Mouse (Mus musculus): ENCODE data around the gene Gm10306.

Gene Gm10306

DNA sequence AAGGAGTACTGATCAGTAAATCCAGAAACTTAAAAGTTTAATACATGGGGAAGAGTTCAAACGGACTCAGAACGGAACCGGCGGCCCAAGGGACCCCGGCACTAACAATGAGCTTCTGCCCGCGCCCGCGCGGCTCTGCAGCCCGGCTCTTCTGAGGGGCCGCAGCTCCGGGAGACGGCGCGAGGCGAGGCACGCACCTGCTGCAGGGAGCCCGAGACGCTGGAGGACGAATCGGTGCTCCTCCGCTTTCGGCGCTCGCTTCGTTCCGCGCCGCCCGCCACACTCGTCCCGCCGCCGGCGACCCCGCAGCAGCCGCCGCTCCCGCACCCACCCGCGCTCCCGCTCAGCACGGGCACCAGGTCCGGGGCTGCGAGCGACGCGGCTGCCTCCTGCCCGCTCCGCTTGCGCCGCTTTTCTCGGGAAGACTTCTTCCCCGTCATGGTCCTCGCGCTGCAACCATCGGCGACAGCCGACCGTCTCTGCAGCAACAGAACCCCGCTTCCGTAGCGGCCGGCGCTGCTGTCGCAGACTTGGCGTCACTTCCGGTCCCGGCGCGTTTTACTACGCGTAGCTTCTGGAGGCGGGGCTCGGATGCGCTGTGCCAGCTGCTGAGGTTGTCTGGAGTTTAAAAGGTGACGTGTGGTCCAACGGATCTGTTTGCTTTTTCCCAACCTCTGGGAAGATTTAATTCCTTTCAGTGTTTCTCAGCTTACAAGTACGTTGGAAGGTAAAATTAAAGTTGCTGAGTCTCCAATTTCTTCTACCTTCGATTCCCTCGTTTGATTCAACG is at the start of gene Gm10306, which contains the start of gene Caap1:
Gene Gm10306 (plus strand): TSS at position 282 of the 790 bp plus-strand sequence.
Gene Caap1 (minus strand): TSS at position 532 of the 790 bp plus-strand sequence.
- DNase-seq (ENCODE audit: low read depth, low spot score) = peak; percentile 95

DNA sequence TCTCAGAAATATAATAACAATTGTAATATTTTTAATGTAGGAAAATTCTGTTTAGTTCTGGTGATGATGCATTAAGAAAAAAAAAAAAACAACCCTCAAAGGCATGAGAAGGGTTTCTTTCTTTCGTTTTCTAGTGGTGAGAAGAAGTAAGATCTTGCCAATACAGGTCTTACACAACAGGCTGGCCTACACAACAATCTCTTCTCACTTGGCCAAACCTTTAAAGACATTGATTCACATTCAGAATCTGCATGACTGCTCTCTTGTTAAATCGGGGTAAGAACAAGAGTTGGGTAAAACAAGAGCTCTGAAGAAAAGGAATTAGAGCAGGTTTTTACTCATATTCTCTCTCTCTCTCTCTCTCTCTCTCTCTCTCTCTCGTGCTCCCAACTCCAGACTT is 41.0 kb upstream of the Gm10306 start:
- DNase-seq (ENCODE audit: low read depth, low spot score) = no peak

GRCm38 (mm10) chr4:94517631-94518030 is 38.7 kb upstream of the Gm10306 start:
- DNase-seq (ENCODE audit: low read depth, low spot score) = peak; percentile 45

GRCm38 (mm10) chr4:94523321-94523720 is 33.0 kb upstream of the Gm10306 start:
- DNase-seq (ENCODE audit: low read depth, low spot score) = peak; percentile 10

- DNase-seq (ENCODE audit: low read depth, low spot score) = no peak
Measured at GRCm38 (mm10) chr4:94529448-94529847, 26.9 kb upstream of the Gm10306 start.

- DNase-seq (ENCODE audit: low read depth, low spot score) = no peak
Measured at GRCm38 (mm10) chr4:94533205-94533604, 23.1 kb upstream of the Gm10306 start.

- DNase-seq (ENCODE audit: low read depth, low spot score) = no peak
Measured at GRCm38 (mm10) chr4:94543041-94543440, 13.3 kb upstream of the Gm10306 start.

GRCm38 (mm10) chr4:94544321-94544720 is 12.0 kb upstream of the Gm10306 start:
- DNase-seq (ENCODE audit: low read depth, low spot score) = no peak

GRCm38 (mm10) chr4:94554955-94555494 is 1.3 kb upstream of the Gm10306 start:
- no peak for DNase-seq (ENCODE audit: low read depth, low spot score)

GRCm38 (mm10) chr4:94557145-94557544 is 799 bp downstream of the Gm10306 start:
- DNase-seq (ENCODE audit: low read depth, low spot score) = no peak

DNA sequence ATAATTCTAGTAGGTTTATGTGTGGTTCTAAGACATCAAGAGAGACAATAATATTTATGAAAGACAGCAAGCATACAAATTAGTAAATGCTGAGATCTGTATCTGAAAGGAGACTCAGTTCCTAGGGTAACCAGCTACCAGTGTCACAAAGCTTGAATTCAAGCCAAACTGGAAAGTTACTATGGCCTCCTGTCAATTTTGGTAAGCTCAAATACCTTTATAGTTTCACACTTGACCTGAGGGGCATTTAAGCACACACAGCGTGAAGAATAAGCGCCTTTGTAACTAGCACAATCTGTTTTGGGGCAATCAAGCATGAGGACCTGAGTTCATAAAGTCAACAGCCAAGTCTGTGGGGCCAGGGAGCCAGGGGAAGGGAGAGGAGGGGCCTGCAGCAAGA is 2.9 kb downstream of the Gm10306 start:
- no peak for DNase-seq (ENCODE audit: low read depth, low spot score)

- DNase-seq (ENCODE audit: low read depth, low spot score) = no peak
Measured at GRCm38 (mm10) chr4:94560316-94560715, 4.0 kb downstream of the Gm10306 start.

DNA sequence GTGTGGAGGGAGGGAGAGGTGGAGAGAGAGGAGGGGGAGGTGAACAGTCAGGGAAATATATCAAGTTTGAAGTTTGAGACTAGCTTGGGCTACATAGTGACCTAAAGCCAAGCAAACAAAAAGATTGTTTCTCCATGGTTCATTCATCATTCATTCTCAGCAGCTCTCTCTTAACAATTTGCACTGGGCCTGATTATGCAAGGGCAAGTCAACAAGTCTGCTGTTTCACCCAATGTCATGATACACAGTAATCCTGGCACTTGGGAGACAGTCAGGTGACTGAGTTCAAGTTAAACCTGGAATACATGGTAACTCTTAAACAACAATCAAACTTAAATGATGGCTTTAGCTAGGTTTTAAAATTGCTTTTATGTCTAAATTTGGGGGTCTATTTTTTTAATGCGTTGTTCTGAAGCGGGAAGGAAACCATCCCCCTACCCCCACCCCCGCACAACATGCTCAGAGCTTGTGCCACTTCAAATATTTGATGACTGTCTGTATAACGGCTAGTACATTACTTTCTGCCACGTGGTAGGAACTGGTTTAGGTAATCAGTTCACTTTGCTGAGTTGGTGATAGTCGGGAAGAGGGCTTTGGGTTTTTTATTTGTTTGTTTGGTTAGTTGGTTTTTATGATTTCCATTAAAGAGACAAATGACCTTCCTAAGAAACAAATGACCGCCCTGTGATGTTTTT is 5.8 kb downstream of the Gm10306 start:
- no peak for DNase-seq (ENCODE audit: low read depth, low spot score)

- DNase-seq (ENCODE audit: low read depth, low spot score) = no peak
Measured at GRCm38 (mm10) chr4:94564297-94564696, 8.0 kb downstream of the Gm10306 start.

GRCm38 (mm10) chr4:94572677-94573076 is 16.3 kb downstream of the Gm10306 start:
- DNase-seq (ENCODE audit: low read depth, low spot score) = no peak

DNA sequence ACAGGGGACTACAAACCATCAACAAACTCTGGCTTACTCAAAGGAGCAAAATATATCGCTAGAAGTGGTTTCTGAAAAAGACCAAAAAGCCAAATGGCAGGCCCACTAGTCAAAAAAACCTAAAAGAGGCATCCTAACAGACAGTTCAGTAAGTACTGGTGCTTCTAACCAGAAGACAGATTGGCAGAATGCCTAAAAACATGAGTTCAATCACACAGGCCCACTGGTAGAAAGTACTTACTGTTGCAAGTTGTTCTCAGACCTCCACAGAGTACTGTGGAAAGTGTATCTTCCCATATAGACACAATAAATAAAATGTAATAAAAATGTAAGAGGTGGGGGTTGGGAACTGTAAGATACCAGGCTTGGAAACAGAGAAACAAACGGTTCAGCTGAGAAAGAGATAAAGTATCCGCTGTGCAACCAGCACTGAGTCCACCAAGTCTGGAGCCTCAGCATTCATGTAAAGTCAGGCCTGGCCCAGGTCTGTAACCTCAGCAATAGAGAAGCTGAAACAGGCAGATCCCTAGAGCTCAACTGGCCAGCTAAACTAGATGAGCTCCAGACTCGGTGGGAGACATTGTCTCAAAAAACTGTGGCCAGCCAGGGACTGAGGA is 35.5 kb downstream of the Gm10306 start:
- no peak for DNase-seq (ENCODE audit: low read depth, low spot score)

DNA sequence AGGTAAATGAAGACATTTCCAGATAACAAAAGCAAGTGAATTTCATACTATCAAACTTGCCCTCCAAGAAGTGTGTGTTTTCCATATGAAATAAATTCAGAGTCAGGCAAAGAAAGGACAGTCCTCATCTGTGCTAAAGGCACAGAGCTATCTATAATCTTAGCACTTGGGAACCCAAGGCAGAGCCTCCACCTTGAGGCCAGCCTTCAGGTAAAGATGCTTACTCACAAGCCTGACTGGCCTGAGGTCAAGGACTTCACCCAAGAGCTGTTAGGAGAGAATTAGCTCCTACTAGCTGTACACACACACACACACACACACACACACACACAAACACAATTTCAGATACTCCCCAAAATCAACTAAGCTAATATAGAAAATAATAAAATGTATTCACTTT is 36.4 kb downstream of the Gm10306 start:
- DNase-seq (ENCODE audit: low read depth, low spot score) = no peak

GRCm38 (mm10) chr4:94601395-94601794 is 45.0 kb downstream of the Gm10306 start:
- peak; percentile 47 for DNase-seq (ENCODE audit: low read depth, low spot score)

GRCm38 (mm10) chr4:94602496-94603030 is 46.2 kb downstream of the Gm10306 start:
- DNase-seq (ENCODE audit: low read depth, low spot score) = no peak

GRCm38 (mm10) chr4:94603031-94603629 is 46.8 kb downstream of the Gm10306 start, which contains the start of gene Plaa:
Plaa (minus strand) TSS chr4:94603244.
- DNase-seq (ENCODE audit: low read depth, low spot score) = peak; percentile 95

DNA sequence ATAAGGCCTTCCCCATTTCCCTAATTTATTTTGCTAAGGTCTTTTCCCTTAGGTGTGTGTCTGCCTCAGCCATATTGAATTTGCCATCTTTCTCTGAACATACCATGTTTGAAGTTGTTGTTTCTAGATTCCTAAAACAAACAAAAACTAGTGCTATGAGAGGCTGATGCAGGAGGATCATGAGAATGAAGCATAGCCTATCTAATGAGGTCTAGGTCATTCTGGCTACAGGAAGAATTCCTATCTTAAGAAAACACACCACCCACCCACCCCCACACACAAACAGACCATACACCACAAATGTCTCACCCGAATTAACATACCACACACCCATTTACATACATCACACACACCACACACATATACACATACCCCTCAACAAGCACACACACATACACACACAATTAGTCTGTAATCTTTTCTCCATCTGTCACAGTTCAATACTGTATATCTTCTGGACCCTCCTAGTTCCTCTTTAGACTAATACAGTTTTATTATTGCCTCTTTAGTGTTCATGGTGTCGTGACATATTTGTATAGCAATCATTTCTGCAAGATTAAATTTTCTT is 48.2 kb downstream of the Gm10306 start:
- no peak for DNase-seq (ENCODE audit: low read depth, low spot score)

Measured in CD4-positive helper T cell, adult 2 months (primary cell).